Mouse (Mus musculus) gonadal fat pad, adult 2 months (tissue): ENCODE results near the gene Agpat4. TPM values are rescaled to one million over a fixed set of nuclear protein-coding genes. Genes with fewer than 3 reads are reported as not detected.

Experiments used
- DNase-seq: peaks from one replicate; pipeline ENCODE4 v3.0.0-alpha.2; 2012; ENCODE audit warnings: low read depth
- polyA plus RNA-seq: library from polyadenylated mRNA; depleted of rRNA; stranded (reverse); fragments of >200 nt; gene quantifications from 2 replicates; pipeline ENCODE4 v1.2.3, GENCODE M21; 2012

The Agpat4 gene
- polyA plus RNA-seq, 1 experiment, result 9.4 TPM

DNA sequence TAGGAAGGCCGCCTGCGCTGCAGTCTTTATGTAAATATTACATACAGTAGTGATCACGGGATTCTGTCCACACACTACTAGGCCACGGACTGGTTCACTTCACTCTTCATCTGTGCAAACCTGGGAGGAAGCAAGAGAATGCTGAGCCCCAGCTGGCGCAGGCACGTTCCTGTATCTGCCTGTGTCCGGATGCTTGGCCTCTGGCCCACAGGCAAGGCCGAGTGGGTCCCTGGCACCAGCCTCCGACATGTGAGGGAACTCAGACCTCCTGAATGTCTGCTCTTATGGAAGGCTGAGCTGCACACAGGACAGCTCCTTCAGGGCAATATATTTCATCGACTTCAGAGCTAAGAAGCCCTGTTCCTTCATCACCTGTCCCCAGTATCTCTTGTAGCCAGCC is 109.5 kb downstream of the Agpat4 start:
- DNase-seq, result no peak

DNA sequence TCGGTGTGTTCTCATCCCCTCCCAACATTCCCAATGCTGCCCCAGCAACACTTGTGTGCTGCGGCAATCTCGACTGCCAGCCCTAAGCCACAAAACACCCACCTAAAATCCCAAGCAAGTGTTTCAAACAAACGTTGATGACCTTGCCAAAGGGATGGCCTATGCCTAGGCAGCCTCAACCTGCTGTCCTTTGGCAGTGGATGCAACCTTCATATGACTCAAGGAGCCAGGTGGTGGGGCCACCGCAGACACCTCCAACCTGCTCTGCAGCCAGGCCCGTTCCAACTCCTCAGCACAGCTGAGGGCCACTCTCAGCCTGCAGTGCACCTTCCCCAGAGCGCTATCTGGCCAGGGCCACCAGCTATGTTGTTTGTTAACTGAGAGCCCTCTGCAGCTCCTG is 110.0 kb downstream of the Agpat4 start:
- no peak for DNase-seq

DNA sequence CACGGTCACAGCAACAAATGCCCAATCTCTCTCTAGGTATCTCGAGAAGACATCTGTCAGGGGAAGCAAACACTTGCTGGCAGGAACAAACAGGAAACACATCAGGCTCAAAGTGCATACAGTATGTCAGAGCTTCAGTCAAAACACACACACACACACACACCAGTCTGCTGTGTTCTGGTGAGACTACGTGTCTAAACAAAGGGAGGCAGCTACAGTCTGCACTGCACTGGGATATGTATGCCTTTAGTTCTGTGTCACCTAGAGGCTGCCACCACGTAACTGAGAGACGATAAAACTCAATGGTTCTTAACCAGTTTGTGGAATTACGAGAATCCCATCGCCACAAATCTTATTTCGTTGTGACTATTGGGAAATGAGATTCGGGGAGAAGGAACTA is 111.3 kb downstream of the Agpat4 start:
- no peak for DNase-seq

DNA sequence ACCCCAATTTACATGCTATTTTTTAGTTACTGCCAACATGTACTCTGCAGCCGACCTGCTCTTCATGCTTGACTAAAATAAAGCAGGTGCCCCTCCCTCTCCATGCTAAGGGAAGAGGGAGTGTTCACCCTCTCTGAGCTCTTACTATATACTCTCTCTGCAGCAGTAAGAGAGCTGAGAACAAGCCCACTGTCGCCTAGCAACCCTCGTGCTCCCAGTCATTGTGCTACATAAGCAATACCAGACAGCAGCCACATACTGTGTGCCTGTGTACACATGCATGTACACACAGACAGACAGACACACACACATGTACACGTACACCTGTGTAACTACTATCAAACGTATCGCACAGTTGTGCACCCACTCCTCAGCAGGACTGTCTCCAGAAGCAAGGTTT is 111.7 kb downstream of the Agpat4 start:
- no peak for DNase-seq

DNA sequence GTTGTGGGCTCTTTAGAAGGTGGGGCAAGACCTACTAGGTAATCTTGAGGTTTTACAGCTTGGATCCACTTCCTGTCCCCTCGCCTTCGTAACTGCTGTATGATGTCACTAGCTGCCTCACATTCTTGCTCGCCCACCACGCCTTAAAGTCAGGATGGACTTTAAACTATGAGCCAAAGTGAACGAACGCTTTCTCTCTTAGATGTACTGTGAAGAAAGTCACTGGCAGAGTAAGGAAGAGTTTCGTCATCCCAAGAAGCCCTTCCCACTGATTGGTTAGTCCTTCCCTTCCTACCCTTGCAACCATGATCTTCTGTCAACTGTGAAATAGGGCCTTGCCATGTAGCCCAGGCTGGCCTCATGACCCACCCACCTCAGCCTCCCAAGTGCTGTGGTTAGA is 112.6 kb downstream of the Agpat4 start:
- DNase-seq, result no peak

DNA sequence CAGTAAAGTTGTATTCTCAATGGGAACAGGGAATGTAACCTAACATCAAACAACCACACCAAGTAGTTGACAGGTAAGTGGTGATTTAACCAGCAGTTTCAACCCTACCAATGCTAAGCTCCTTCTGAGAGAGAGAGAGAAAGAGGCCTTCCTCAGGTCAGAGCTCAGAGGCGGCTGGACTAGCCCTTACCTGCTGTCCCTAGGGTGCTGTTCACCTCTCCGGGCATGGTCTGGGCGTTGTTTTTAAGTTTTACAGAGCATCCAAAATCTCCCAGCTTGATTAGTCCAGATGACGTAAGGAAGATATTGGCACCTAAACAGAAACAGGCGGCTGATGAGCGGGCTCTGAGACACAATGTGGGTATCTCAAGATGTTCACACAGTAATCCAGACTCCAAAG is 114.2 kb downstream of the Agpat4 start:
- DNase-seq, result no peak

DNA sequence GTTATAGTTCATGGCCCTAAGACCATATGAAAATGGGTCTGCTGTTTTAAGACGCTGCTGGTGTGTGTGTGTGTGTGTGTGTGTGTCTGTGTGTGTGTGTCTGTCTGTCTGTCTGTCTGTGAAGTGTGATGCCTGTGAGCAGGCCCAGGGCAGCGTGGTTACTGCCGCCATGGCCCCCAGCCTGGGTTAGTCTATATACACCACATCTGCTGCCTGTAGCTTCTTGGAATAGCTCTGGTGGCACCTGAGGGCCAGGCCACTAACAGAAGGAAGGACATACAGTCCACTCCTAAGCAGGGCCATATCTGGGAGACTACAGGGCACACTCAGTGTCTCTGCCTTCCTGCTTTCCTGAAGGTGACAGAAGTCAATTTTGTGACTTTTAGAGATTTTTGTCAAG is 122.2 kb downstream of the Agpat4 start:
- no peak for DNase-seq

DNA sequence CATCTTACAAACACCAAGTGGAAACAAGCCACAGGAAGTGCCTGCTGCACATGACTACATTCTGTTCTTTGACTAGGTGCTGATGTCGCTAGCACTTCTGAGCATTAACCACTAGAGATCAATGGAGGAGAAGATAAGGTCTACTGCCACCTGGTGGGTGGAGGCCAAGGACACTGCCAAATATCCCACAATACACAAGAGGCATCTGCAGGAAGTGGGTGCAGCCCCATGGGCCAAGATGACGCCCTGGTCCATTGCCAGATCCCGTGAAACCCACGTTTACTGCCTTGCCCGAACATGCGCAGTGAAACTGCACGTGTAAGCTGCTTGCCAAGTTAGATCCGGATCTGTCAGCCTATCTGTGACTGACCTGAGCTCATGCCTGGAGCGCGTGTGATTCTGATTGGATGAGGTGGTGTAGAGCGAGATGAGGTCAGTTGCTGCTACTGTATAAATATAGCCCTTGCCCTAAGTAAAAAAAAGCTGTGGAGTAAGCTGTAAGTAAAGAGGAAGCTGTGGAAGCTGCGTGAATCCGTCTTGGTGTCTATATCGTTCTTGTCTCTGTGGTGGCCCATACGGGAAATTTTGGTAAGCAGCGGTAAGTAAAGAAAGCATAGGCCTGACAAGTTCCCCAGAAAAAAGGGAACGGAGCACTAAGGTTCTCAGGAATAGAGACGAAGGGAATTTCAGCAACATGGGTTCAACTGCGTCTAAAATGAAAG is 131.4 kb downstream of the Agpat4 start:
- DNase-seq, result no peak

DNA sequence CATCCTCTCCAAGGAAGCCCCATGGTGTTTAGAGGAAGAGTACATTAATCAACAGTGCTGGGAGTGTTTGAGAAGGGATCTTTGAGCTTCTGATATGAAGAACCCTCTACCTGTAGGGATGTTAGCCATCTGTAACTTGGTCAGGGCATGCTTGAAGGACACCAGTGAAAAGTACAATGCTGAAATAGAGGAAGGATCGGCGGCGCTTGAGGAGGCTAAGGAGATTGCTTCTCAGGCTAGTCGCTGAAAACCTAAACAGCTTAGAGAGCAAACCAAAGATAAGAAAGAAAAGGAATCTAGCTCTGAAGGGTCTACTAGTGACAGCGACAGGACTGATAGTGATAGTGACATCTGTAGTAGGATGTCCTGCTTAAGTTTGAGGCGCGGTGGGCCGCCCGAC is 132.1 kb downstream of the Agpat4 start:
- DNase-seq, result no peak

DNA sequence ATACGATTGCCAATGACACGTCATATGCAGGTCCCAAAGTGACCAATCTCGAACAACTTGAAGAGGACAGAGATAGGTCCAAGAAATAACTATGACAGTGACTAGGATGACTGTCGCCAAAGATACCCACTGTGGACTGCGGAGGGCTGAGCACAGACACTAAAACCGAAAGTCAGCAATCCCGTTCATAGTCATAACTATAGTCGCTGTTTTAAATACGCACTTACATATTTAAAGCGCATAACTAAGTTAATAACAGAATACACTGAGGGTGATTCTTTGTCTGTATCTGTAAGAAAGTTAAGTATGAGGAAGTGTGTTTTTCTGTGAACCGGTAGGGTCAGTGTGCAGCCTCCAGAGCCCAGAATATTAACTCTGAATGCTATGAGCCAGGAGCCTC is 137.6 kb downstream of the Agpat4 start:
- DNase-seq, result no peak

DNA sequence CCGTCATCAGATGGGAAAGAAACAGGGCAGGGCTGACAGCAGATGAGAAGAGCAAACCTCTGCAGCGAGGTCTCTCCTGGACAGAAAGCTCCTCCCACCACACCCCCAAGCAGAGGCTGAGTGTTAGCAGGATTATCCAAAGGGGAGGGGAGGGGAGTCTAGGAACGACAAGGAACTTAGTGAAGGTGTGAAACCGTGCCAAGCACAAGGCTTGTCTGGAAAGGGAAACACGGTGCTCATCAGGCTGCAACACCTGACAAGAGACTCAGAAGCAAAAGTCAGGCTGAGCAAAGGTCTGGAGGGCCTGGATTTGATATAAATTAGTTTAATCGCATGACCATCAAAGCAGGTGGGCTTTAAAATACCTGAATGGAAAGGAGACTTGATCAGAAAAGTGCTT is 140.0 kb downstream of the Agpat4 start:
- no peak for DNase-seq

DNA sequence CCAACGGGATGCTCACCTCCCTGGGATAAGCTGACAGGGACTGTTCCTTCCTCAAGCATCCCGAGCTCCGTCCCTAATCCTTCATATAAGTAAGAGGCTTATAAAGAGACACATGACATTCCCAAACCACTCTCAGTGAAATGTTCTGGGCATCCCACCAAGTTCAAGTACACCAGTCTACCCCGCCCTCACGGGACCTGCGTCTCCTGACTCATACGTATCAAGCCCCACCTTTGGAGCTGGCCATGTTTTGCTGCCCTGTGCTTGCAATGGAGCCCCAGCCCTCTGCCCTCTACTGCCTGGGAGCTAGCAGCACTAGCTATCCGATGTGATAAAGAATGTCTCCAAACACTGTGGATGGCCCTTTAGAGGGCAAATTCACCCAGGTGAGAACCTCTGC is 141.5 kb downstream of the Agpat4 start:
- no peak for DNase-seq

DNA sequence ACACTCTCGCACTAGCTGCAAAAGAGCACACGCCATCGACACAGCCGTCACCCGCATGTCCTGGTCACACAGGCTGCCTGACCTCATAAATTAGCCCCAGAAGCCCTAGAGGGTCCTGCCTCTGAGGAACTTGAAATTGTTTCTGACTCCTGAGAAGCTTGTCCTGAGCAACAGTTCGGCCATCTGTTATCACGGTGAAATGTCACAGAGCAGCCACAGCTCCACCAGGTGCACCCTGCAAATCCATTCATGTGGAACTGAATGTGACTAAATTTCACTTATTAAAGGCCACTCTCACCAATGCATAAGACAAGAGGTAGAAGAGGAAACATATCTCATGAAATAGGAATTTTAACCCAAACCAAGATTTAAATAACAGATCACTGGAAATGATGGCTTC is 142.9 kb downstream of the Agpat4 start:
- DNase-seq, result no peak

DNA sequence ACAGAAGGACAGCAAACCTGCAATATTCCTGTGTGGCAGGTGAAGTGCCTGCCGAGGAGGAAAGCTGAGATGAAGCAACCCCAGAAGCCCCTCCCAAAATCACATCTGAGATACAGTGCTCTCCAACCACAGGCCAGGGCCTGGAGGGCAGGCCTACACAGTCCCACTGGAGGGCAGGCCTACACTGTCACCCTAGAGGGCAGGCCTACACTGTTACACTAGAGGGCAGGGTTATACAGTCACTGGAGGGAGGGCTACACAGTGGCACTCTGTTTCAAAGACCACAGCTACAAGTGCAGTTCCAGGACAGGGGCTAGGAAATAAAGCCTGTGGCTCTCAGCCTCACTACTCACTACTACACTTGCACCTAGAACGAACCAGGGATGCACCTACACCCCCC is 143.4 kb downstream of the Agpat4 start:
- DNase-seq, result no peak

DNA sequence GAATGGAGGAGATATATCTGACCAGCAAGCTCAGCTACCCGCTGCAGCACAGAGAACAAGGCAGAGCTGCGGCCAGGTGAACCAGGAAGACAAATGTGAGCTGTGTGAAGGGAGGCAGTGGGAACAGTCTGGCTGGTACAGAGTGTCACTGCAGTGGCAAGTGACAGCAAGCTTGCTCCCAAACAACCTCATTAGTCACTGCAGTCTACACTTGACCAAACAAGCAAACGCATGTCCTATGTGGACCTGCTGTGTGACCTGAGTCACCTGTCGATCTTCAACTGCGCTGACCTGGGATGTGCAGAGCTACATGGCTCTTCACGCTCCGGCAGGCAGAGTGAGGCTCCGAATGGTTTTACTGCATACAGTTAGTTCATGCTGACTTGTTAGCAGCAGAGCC is 144.3 kb downstream of the Agpat4 start:
- no peak for DNase-seq

DNA sequence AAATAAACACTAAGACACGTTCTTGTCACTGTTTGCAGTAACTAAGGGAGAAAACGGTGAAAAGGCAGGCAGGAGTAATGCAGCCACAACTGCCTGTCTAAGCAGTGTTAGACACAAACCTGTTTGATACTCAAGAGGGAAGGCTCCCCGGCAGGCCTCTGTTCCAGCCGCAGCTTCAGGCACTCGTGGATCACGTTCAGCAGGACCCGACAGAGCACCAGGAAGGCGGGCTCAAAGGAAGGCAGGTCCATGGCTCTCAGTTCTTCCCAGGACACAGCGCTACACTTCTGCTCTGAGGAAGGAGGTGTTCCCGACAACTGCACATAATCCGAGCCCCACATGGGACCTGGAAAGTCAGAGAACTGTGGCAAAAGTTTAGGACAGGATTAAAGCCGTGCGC is 145.3 kb downstream of the Agpat4 start:
- no peak for DNase-seq

DNA sequence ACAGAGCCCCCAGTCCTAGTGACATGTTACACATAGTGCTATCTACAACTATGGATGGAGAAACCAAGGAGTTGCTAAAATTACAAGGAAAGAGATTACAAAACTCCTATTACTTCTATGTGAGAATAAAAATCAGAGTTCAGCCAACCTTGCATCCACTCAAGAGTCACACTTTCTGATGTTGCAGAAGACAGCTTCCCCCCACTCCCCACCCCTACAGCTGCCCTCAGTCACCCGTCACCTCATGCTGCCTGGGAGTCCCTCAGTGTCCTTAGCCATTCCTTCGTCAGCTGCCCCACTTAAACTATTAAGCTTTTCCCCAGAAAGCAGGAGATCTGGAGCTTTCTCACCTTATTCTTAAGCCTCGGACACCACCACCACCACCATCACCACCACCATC is 145.8 kb downstream of the Agpat4 start:
- no peak for DNase-seq

DNA sequence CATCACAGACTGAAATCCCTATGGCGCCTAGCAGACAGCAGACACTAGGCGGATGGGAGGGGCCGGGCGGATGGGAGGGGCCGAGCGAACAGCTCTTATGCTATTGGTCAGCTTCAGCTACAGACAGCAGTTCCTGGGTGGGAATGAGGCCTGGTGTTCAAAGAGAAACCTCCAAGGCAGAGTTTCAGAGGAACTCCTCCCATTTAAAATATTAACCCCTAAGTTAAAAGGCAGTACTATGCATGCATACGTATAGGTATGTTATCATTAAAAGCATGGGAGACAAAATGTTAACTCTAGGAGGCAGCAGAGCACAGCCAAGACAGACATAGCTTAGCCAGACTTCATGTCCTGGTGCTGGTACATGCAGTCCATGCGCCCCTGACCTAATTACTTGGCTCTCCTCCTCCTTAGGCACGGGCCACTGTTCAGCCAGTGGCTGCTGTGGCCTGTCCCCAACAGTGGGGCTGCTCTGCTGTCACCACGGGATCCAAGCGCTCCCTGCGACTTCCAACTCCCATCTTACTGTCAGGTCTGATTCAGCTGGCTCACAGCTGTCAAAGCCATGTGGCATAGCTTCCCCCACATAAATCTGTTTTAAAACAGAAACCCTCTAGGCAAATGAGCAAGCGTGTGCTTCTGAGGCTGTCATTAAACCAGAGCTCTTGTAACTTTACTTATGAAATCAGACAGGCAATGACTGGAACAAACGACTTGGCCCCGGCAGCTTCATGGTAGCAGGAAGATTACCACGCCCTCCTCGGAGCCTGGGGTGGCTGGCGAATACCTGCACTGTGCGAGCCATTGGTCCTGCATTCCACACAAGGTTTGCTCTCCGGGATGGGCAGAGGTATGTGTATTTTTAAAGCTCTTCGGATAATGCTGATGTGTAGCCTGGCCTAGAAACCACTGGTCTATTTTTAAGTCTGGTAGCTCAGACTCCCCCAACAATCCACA is 147.7 kb downstream of the Agpat4 start:
- peak; percentile 75 for DNase-seq

DNA sequence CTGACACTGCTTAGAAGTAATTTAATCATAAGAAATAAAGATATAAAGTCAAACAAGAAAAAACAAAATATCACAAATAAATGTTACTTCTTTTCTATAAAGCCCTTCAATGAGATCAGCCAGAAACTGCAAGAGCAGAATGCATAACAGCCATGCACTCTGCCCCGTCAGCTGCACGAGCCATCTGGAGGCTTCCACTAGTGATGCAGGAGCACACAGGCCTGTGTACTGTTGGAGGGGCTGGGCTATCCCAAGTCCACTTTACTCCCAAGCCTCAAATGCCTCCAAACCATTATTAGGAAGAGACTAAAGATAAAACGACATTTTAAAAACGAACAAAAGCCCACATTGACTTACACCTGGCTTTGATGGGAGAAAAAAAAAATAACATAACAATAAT is 149.6 kb downstream of the Agpat4 start:
- no peak for DNase-seq

DNA sequence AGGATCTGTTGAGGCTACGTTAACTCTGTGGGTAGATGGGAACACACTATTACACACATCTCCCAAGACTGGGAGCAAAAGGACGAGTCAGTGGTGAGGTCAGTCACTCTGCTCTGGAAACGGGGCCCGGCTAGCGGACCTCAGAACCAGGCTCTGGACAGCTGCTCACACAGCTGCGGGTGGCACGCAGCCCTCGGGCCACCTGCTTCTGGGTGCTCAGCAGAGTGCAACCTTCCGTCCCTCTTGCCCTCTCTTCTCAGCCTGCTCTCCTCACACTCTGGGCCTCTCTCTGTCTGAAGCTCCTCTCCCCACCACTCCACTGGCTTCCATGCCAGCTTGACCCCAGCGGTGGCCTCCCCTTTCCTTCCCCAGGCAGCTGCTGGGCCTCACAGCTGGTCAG is 150.0 kb downstream of the Agpat4 start:
- DNase-seq, result no peak
